Mouse (Mus musculus): ENCODE measurements at regions not wholly inside any gene's neighbourhood (a gene's known extent, or its start where the extent isn't known, plus 50 kb on each side); places are given as distances from the start of the nearest gene placed in this dataset.

GRCm38 (mm10) chr3:105130228-105130627 lies 63.6 kb downstream of the 4930564D02Rik start:
- Histone ChIP-seq H3K4me2 (no peak overlapping the region), H3K36me3 (ENCODE audit: insufficient read depth) (no peaks in the 10 kb centered on the region), H3K4me1 (ENCODE audit: insufficient read depth) (no peaks in the 10 kb centered on the region), H3K27ac (ENCODE audit: low read depth) (no peak overlapping the region), H3K9ac (no peak overlapping the region), H3K4me3 (ENCODE audit: low read depth, low read length) (no peak overlapping the region), H3K9me3 (ENCODE audit: low read depth, low read length) (no peaks in the 10 kb centered on the region), H3K27me3 (ENCODE audit: insufficient read depth, low read length) (no peaks in the 10 kb centered on the region)
- no peak for ATAC-seq (ENCODE audit: insufficient read depth)
- 94% methylated on average over 4 of the region's 4 CpGs for WGBS
- TF ChIP-seq CTCF (IDR thresholded peaks at IDR 0.05; ENCODE audit: low read depth) = no peak
- no peak for DNase-seq

- 77% methylated on average over 6 of the region's 6 CpGs for WGBS
- no peak for ATAC-seq (ENCODE audit: insufficient read depth)
- H3K4me1 ChIP-seq (ENCODE audit: insufficient read depth) = no peaks in the 10 kb centered on the region
Observed at GRCm38 (mm10) chr3:105131053-105131452, 64.4 kb downstream of the 4930564D02Rik start.

GRCm38 (mm10) chr3:105133011-105133410 lies 66.4 kb downstream of the 4930564D02Rik start:
- H3K9ac ChIP-seq = no peak overlapping the region

More at GRCm38 (mm10) chr3:105131053-105131452, 64.4 kb downstream of the 4930564D02Rik start:
- Histone ChIP-seq H3K4me3 (ENCODE audit: low read depth, low read length) (no peak overlapping the region), H3K36me3 (ENCODE audit: insufficient read depth) (no peaks in the 10 kb centered on the region), H3K27ac (ENCODE audit: low read depth) (no peak overlapping the region), H3K4me2 (no peak overlapping the region), H3K9me3 (ENCODE audit: low read depth, low read length) (no peaks in the 10 kb centered on the region), H3K9ac (no peak overlapping the region), H3K27me3 (ENCODE audit: insufficient read depth, low read length) (no peaks in the 10 kb centered on the region)
- no peak for TF ChIP-seq CTCF (IDR thresholded peaks at IDR 0.05; ENCODE audit: low read depth)
- no peak for DNase-seq

GRCm38 (mm10) chr3:105141170-105141971 lies 74.7 kb downstream of the 4930564D02Rik start:
- TF ChIP-seq CTCF (IDR thresholded peaks at IDR 0.05; ENCODE audit: low read depth) = no peak
- DNase-seq = peak; percentile 66
- H3K27me3 ChIP-seq (ENCODE audit: insufficient read depth, low read length) = no peaks in the 10 kb centered on the region
- ATAC-seq (ENCODE audit: insufficient read depth) = peak; percentile 86
- H3K4me2 ChIP-seq = no peak overlapping the region
- H3K4me1 ChIP-seq (ENCODE audit: insufficient read depth) = peaks cover 4% of the 10 kb centered on the region; the same call in 1 of the 2 replicates
- H3K36me3 ChIP-seq (ENCODE audit: insufficient read depth) = no peaks in the 10 kb centered on the region
- no peaks in the 10 kb centered on the region for H3K9me3 ChIP-seq (ENCODE audit: low read depth, low read length)
- no peak overlapping the region for H3K4me3 ChIP-seq (ENCODE audit: low read depth, low read length)
- WGBS = 37% methylated on average over 14 of the region's 14 CpGs
- no peak overlapping the region for H3K9ac ChIP-seq
- H3K27ac ChIP-seq (ENCODE audit: low read depth) = no peak overlapping the region

More at GRCm38 (mm10) chr3:105133011-105133410, 66.4 kb downstream of the 4930564D02Rik start:
- WGBS = 80% methylated on average over 4 of the region's 4 CpGs
- no peak overlapping the region for H3K27ac ChIP-seq (ENCODE audit: low read depth)
- no peaks in the 10 kb centered on the region for H3K4me1 ChIP-seq (ENCODE audit: insufficient read depth)
- no peak overlapping the region for H3K4me2 ChIP-seq
- ATAC-seq (ENCODE audit: insufficient read depth) = no peak
- no peak overlapping the region for H3K4me3 ChIP-seq (ENCODE audit: low read depth, low read length)
- no peaks in the 10 kb centered on the region for H3K9me3 ChIP-seq (ENCODE audit: low read depth, low read length)
- DNase-seq = no peak
- no peak for TF ChIP-seq CTCF (IDR thresholded peaks at IDR 0.05; ENCODE audit: low read depth)
- no peaks in the 10 kb centered on the region for H3K36me3 ChIP-seq (ENCODE audit: insufficient read depth)
- no peaks in the 10 kb centered on the region for H3K27me3 ChIP-seq (ENCODE audit: insufficient read depth, low read length)

GRCm38 (mm10) chr3:105142631-105143030 lies 76.0 kb downstream of the 4930564D02Rik start:
- H3K4me1 ChIP-seq (ENCODE audit: insufficient read depth) = peaks cover 4% of the 10 kb centered on the region; the same call in 1 of the 2 replicates
- H3K9ac ChIP-seq = no peak overlapping the region
- no peaks in the 10 kb centered on the region for H3K9me3 ChIP-seq (ENCODE audit: low read depth, low read length)
- TF ChIP-seq CTCF (IDR thresholded peaks at IDR 0.05; ENCODE audit: low read depth) = no peak
- no peak for DNase-seq
- no peaks in the 10 kb centered on the region for H3K36me3 ChIP-seq (ENCODE audit: insufficient read depth)
- no peak overlapping the region for H3K4me3 ChIP-seq (ENCODE audit: low read depth, low read length)
- no peaks in the 10 kb centered on the region for H3K27me3 ChIP-seq (ENCODE audit: insufficient read depth, low read length)
- no peak for ATAC-seq (ENCODE audit: insufficient read depth)
- H3K4me2 ChIP-seq = no peak overlapping the region
- no peak overlapping the region for H3K27ac ChIP-seq (ENCODE audit: low read depth)

GRCm38 (mm10) chr3:105151475-105152157 lies 85.0 kb downstream of the 4930564D02Rik start:
- Histone ChIP-seq H3K4me1 (ENCODE audit: insufficient read depth) (no peaks in the 10 kb centered on the region), H3K27me3 (ENCODE audit: insufficient read depth, low read length) (no peaks in the 10 kb centered on the region), H3K27ac (ENCODE audit: low read depth) (no peak overlapping the region), H3K4me3 (ENCODE audit: low read depth, low read length) (no peak overlapping the region), H3K9ac (no peak overlapping the region), H3K4me2 (no peak overlapping the region), H3K36me3 (ENCODE audit: insufficient read depth) (no peaks in the 10 kb centered on the region), H3K9me3 (ENCODE audit: low read depth, low read length) (no peaks in the 10 kb centered on the region)
- DNase-seq (peak; percentile 75), ATAC-seq (ENCODE audit: insufficient read depth) (peak; percentile 76; the same call in 1 of the 2 replicates)
- WGBS = 18% methylated on average over 11 of the region's 11 CpGs
- peak; percentile 65 for TF ChIP-seq CTCF (IDR thresholded peaks at IDR 0.05; ENCODE audit: low read depth)

GRCm38 (mm10) chr3:105152158-105152541 lies 85.5 kb downstream of the 4930564D02Rik start:
- TF ChIP-seq CTCF (IDR thresholded peaks at IDR 0.05; ENCODE audit: low read depth) = no peak
- no peak overlapping the region for H3K4me2 ChIP-seq
- 16% methylated on average over 1 of the region's 1 CpGs for WGBS
- H3K27me3 ChIP-seq (ENCODE audit: insufficient read depth, low read length) = no peaks in the 10 kb centered on the region
- H3K27ac ChIP-seq (ENCODE audit: low read depth) = no peak overlapping the region
- H3K9ac ChIP-seq = no peak overlapping the region
- H3K4me3 ChIP-seq (ENCODE audit: low read depth, low read length) = no peak overlapping the region
- H3K4me1 ChIP-seq (ENCODE audit: insufficient read depth) = no peaks in the 10 kb centered on the region
- no peaks in the 10 kb centered on the region for H3K9me3 ChIP-seq (ENCODE audit: low read depth, low read length)
- DNase-seq (no peak), ATAC-seq (ENCODE audit: insufficient read depth) (no peak)
- no peaks in the 10 kb centered on the region for H3K36me3 ChIP-seq (ENCODE audit: insufficient read depth)
